Mouse (Mus musculus): ENCODE measurements around the gene Emc7.

DNA sequence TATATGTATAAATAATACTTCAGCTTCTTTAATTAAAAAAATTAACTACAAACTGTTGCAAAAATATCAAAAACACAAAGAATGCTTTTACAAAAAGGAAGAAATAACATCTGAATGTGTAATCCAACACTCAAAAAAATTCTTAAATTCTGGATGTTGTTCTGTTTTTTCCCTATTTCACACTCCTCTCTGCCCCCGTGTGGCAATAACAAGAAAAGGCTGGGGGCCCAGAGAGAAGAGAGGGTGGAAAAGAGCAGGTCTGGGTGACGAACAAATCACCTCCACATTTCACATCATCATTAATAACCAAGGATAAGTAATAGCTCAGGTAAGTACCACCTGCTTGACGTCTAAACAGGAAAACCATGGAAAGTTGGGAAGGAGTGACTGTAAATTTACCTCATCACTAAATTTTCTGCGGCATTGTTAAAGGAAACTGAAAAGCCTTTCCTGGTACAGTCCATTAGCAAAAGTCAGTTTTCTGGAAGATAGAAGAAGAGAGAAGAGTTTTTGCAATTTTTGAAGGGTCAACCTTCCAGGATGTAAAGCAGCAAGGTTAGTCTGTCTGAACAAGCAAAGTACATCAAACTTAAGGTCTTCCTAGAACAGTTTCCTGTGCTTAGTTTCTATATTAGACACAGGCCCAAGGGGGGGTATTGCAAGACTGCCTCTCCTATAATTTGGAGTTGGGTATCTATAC, 5.0 kb upstream of the Emc7 start:
- TF ChIP-seq TCF12 (IDR thresholded peaks at IDR 0.05; ENCODE audit: insufficient read depth, poor library complexity, severe bottlenecking), result no peak
- TF ChIP-seq E2F4 (IDR thresholded peaks at IDR 0.05; ENCODE audit: insufficient read depth), result no peak
- no peak for TF ChIP-seq POLR2A (IDR thresholded peaks at IDR 0.05; ENCODE audit: insufficient read length, low read depth)
- TF ChIP-seq POLR2AphosphoS2 (IDR thresholded peaks at IDR 0.05; ENCODE audit: insufficient read length, low read depth), result no peak
- no peak for TF ChIP-seq MAX (IDR thresholded peaks at IDR 0.05; ENCODE audit: low read depth)
- TF ChIP-seq MYOG (IDR thresholded peaks at IDR 0.05; ENCODE audit: control insufficient read depth in 1 of 3, insufficient read depth in 1 of 3, insufficient read length in 2 of 3, low read depth in 2 of 3), result no peak
- TF ChIP-seq CEBPB (IDR thresholded peaks at IDR 0.05; ENCODE audit: insufficient read depth, poor library complexity, severe bottlenecking), result no peak
- no peak for TF ChIP-seq USF1 (IDR thresholded peaks at IDR 0.05; ENCODE audit: low read depth)
- TF ChIP-seq MYOD1 (IDR thresholded peaks at IDR 0.05; ENCODE audit: control insufficient read depth in 1 of 3, insufficient read length in 2 of 3, low read depth in 2 of 3), result no peak
- TF ChIP-seq TCF3 (IDR thresholded peaks at IDR 0.05; ENCODE audit: insufficient read length, low read depth), result no peak
- TF ChIP-seq SRF (IDR thresholded peaks at IDR 0.05; ENCODE audit: control insufficient read depth, insufficient read length, low read depth), result no peak
